Mouse (Mus musculus) layer of hippocampus, postnatal 10 days (tissue): ENCODE measurements around the gene Gfpt1. TPM values are rescaled to one million over a fixed set of nuclear protein-coding genes. Genes with fewer than 3 reads are reported as not detected.

ENCODE experiments used
- DNase-seq, 2 experiments: peaks; one replicate each; pipeline ENCODE4 v3.0.0; 2021; ENCODE audit warnings: low spot score in 2 of 2
- total RNA-seq, 2 experiments: library from RNA; stranded (reverse); gene quantifications; 2 replicates each; pipeline ENCODE4 v1.2.3; 2021

Gene Gfpt1
- total RNA-seq, 2 experiments from 2014 or later = 64.1 to 66.4 TPM

GRCm38 (mm10) chr6:87100297-87101020, 57.8 kb downstream of the Gfpt1 start:
- DNase-seq = peak; percentile 19 to 22

DNA sequence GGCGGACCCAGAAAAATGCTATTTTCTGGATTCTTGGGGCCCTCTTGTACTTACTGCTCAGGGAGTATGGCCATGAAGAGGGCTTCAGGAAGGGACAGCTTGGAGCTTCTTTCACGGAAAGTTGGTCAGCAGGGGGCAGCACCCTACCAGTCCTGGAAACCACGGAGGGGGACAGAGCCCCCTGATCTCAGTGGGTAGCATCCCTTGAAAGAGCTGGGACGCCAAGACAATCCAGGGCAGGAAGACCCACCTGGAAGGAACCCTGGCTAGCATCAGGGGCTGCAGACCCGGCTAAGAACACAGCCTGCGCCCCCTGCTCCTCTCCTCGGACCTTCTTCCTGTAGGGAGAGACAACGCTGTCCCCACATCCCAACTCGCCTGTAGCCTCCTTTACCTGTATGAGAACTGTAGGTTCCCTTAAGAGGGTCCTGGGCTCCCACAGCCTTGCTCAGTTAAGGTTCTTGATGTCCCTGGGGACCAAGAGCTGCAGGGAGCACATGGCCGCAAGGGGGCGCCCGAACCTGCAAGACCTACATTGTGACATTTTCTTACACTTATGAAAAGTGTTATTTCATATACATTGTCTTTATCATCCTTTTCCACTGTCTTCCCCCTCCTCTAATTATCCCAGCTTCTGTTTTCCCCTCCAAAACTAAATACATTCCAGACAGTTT, 58.8 kb downstream of the Gfpt1 start:
- DNase-seq = peak; percentile 90 to 93

DNA sequence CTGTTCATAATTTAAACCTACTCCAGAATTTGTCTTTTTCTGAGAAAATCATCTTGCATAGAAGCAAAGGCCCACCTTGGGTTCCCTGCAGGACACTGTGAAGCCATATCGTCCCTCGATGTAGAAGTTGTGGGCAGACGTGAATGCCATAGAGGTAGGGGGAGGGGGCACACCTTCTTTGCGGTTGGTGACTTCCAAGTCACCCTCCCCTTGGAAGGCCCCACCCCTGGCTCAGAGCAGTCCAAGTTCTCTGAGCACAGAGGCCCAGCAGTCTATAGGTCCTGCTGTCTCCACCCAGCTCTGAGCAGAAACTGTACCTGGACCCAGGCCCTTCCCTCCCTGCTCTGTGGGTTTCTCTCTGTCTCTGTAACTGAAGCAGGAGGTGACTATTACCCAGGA, 59.3 kb downstream of the Gfpt1 start:
- peak; percentile 14 to 29 for DNase-seq

GRCm38 (mm10) chr6:87102421-87102911, 59.8 kb downstream of the Gfpt1 start:
- peak; percentile 19 to 23 for DNase-seq

DNA sequence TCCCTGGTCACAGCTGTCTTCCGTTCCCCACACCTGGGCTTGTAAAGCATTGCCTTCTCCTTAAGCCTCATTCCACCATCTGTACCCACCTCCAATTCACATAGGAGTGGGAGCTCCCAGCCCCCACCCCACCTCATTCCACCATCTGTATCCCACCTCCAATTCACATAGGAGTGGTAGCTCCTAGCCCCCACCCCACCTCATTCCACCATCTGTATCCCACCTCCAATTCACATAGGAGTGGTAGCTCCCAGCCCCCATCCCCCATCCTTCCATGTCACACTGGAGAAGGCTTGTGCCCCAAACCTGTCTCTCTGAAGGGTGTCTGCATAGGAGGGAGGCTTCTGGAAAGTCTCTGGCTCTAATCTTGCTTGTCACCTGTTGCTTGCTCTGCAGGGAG, 60.7 kb downstream of the Gfpt1 start:
- no peak for DNase-seq

DNA sequence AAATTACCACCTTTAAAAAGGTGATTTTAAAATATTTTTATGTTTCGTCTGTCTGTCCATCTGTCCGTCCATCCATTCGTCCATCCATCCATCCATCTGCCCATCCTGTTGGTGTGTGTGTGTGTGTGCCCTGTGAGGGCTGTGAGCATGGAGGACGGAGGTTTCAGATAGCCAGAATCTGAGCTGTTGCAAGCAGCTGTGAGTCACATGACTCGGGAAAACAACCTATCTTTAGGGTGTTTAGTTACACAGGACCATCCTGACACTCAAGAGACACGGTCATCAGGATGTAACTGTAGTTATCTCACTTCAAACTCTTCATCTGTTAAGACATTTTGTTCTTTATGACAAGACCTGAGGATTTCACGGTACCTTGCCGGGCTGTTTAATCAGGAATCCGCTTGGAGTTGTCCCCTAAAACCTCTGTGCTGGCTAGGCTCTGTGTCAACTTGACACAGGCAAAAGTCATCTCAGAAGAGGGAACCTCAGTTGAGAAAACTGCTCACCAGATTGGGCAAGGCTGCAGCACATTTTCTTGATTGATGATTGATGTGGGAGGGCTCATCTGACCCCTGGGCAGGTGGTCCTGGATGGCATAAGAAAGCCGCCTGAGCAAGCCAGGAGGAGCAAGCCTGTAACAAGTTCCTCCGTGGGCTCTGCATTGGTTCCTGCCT, 61.6 kb downstream of the Gfpt1 start, which contains the start of gene D6Ertd527e:
Gene D6Ertd527e (plus strand): TSS at position 624 of the 674 bp plus-strand sequence.
- no peak for DNase-seq

GRCm38 (mm10) chr6:87111493-87111892, 68.8 kb downstream of the Gfpt1 start:
- DNase-seq = no peak

DNA sequence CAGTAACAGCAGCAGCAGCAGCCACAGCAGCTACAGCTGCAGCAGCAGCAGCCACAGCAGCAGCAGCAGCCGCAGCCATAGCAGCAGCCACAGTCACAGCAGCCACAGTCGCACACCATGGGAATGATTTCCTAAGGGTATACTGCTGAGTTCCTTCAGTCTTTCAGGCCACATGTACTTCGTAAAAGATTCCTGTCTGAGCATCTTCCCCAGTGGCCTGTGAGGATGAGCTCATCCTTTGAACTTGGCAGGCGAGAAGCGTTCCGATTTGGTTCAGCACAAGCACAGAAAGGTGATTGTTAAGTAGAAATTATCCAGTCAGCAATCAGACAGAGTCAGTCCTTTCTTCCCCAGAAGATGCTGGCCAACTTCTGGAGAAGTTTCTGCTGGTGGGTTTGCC, 69.5 kb downstream of the Gfpt1 start:
- no peak for DNase-seq

GRCm38 (mm10) chr6:87115981-87116380, 73.3 kb downstream of the Gfpt1 start:
- no peak for DNase-seq

DNA sequence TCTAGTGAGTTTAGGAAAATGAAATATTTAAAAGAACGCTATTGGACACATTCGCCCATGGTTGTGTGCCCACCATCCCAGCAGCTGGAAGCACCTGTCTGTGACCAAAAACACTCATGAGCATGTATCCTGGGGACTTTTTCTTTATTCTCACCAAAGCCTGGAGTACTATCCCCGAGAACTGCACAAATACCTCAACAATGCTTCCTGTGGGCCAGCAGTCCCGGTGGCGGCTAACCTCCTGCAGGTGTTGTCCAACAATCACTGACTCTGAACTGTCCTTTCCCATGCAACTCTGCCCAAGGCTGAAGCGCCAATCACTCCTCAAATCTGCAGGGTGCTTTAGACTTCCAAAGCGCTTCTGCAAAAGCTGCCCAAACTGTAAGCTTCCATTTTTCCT, 74.0 kb downstream of the Gfpt1 start:
- no peak for DNase-seq

DNA sequence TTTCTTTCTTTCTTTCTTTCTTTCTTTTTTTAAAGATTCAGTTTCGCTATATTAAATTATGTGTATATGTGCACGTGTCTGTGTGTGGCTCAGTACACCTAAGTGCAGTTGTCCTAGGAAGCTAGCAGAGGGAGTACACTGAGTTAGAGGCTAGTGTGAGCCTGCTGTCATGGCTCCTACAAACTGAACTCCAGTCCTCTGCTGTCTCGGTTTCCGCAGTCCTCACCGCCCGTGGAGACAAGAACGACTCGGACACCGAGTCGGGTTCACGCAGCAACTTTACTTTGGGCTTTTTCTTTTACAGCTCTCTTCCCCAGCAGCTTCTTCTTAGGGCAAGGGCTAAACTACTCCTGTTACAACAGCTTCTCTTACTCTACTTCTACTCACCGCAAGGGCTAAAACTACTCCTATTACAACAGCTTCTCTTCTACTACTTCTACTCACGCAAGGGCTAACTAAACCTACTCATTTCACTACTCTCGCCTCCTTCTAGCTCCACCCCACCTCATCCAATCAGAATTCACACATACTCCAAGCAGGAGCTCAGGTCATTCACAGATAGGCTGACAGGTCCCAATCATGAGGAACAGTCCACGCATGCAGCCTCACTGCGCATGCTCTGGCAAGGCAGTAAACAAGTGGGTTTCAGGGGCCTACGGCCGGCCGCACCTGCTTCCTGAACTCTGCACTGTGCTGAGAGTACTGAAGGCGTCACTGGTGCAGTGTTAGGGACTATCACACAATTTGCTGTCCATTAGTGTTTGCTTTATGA, 76.6 kb downstream of the Gfpt1 start:
- DNase-seq = no peak

DNA sequence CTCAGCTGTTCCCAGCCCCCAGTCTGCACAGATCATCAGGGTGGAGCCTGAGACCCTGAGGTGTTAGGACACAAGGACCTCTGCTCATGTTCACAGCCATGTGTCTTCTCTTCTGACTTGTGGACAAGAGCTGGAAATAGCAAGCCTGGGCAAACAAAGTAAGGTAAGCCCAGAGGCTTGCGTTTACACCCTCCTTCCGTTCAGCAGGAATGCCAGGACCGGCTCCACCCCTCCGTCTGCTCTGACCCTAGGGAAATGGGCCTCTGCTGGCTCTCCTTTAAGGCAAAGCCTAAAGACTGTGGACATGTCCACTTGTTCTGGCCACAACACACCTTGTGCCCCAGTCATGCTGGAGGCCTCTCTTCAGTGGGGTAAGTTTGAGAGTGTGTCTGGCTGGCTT, 77.3 kb downstream of the Gfpt1 start:
- no peak for DNase-seq

GRCm38 (mm10) chr6:87120661-87121060, 78.0 kb downstream of the Gfpt1 start:
- no peak for DNase-seq

DNA sequence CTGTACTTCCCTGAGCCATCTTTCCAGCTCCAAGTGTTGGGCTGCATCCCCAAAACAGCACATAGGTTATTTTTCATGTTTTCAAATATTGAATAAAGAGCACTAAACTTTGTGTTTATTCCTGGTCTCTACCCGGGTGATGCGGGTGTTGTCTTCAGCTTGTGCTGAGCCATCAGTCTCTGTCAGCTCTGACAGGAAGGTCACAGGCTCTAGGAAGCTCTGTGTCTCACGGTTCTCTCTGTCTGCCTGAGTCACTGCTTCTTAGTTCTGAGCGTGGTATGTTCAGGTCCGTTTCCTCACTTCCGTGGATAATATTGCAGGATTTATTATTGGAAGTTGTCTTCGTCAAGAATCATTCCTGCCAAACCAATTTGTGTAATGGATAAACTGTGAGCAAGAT, 79.3 kb downstream of the Gfpt1 start:
- no peak for DNase-seq

DNA sequence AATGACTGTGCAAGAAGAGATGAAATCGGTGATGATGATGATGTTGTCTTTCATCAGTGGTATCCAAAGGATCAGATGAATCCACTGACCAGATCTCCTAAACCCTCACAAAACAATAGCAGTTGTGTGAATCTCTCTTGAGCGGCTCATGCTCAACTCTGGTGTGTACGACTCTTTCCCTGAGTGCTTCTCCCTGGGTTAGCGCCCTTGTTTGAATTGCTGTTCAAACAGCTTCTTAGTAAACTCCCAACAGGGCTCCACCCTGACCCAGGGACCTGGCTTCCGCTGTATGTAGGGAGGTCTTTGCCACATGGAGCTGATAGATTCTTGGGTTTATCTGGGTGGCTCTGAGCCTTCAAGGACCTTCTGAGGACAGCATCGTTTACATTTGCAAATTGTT, 80.8 kb downstream of the Gfpt1 start:
- DNase-seq = no peak

DNA sequence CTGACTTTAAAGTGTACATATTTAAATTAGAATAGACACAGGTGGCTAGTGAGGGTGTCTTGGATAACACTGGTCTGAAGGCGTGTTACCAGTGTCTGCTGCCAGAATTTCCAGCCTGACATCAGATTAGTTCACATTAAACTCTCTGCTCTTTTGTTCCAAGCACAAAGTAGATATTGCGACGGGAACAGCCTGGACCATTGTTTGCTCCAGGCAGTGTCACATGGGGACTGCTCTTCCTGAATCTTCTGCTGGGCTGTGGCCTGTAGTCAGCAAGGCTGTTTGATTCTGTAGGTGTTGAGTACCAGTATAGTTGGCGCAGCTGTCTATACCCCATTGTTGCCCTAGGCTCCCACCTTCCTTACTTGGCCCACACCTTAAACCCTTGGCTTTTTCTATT, 81.3 kb downstream of the Gfpt1 start:
- DNase-seq = no peak

- DNase-seq = no peak
These were observed 84.6 kb downstream of the Gfpt1 start for GRCm38 (mm10) chr6:87127049-87127753.

- no peak for DNase-seq
These were observed 87.2 kb downstream of the Gfpt1 start for GRCm38 (mm10) chr6:87129861-87130260.

GRCm38 (mm10) chr6:87130628-87131027, 88.0 kb downstream of the Gfpt1 start:
- no peak for DNase-seq

DNA sequence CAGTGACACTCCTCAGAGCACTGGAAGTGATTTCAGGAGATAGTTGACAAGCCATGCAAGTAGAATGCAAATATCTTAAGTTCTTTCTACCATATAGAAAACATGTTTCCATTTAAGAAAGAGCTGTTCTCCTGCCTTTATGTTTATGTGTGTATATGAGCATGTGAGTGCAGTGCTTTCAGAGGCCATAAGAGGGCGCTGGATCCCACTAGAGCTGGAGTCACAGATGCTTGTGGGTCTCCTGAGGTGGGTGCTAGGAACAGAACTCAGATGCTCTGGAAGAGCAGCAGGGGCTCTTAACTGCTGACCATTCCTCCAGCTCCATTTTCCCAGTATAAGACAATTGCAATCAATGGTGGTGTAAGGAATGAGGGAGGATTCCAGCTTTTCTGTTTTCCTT, 88.4 kb downstream of the Gfpt1 start:
- no peak for DNase-seq

GRCm38 (mm10) chr6:87133520-87133919, 90.9 kb downstream of the Gfpt1 start:
- DNase-seq = peak in 1 of 2 experiments; percentile 21
